ENCODE assay signal across 26 mouse cellular contexts in the genomic region with DNA sequence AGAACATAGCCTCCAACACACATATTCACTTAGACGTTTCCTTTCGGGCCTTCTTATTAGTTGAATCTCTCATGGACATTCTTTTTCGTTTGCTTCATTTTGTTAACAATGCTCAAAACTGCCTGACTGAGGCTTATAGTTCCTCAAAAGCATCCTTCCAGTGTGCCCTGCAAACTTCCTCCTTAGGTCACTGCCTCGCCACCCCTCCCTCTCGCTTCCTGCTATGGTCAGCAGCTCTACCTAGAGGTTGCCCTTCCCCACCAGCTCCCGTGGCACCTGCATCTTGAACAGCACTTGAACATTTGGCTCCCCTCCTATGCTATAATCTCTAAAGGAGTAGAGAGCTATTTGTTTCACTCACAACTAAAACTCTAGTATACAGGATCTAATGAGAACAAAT. TPM values are rescaled to one million over a fixed set of nuclear protein-coding genes. Genes with fewer than 3 reads are reported as not detected.
DNase-seq lines count a peak whose midpoint lies in the region; ATAC-seq lines count a peak whose summit lies in the region.
"Had no signal": no experiment of that assay in that cellular context is flagged by ENCODE, and none has a peak within 500 bp of the region (broad histone marks: within the 10 kb centered on the region; RNA-seq: fewer than 3 reads in every experiment).

No protein-coding gene starts in this region.

- no peaks in the 10 kb centered on the region for H3K27me3 ChIP-seq in splenic B cell, adult 2 months (ENCODE audit: control insufficient read depth, insufficient read depth, low read length, poor library complexity, severe bottlenecking)
- H3K27me3 ChIP-seq: forebrain, embryonic 12.5 days; heart, embryonic 15.5 days; hindbrain, embryonic 12.5 days; limb, embryonic 15.5 days; megakaryocyte, embryonic 14.5 days; midbrain, embryonic 12.5 days had no signal

- peak; percentile 90 for ATAC-seq in common myeloid progenitor, adult 5-6 weeks (replicated peaks; ENCODE audit: low read depth, poor library complexity, severe bottlenecking)
- peak; percentile 88 for ATAC-seq in megakaryocyte, adult 5-6 weeks (ENCODE audit: poor library complexity, severe bottlenecking)
- ATAC-seq: intestine, embryonic 16.5 days had no signal

- H3K36me3 ChIP-seq in splenic B cell, adult 2 months (ENCODE audit: control insufficient read depth, insufficient read depth, low read length, poor library complexity, severe bottlenecking): no peaks in the 10 kb centered on the region
- H3K36me3 ChIP-seq: forebrain, embryonic 12.5 days; heart, embryonic 10.5 days; heart, embryonic 15.5 days; hindbrain, embryonic 12.5 days; limb, embryonic 10.5 days; limb, embryonic 15.5 days; midbrain, embryonic 12.5 days; neural tube, embryonic 13.5 days had no signal

- DNase-seq in spleen, adult 18-20 months: peak; percentile 38 to 44
- no peak for DNase-seq in spleen, postnatal 14 days (ENCODE audit: low spot score in 2 of 2)
- peak; percentile 68 for DNase-seq in splenic B cell, adult 2 months (ENCODE audit: low read depth, low spot score)
- no peak for DNase-seq in yolk sac, embryonic 10.5 days (ENCODE audit: low spot score)
- no peak for DNase-seq in kidney, postnatal 25 days
- DNase-seq: adrenal gland, postnatal 14 days; cerebellum, adult 11-12 months; cerebellum, adult 9-11 months; gastrocnemius, postnatal 14 days; heart, adult 11 months; kidney, adult 8-10 months; layer of hippocampus, postnatal 36 days; lung, postnatal 10 days had no signal

RNA-seq across cellular contexts. Expression of a gene that starts 6.7 kb away (rescaled TPM):
- total RNA-seq in common myeloid progenitor, adult 5-6 weeks (2017): 4.4 and 7.9 TPM in 2 replicates
- 9.5 and 10.7 TPM in 2 replicates for total RNA-seq in megakaryocyte, adult 5-6 weeks (2015)
- 7.0 and 8.5 TPM in 2 replicates for total RNA-seq in megakaryocyte, adult 5-6 weeks (2017)
- total RNA-seq: MEL had no signal

Comparison
In these comparisons a context has a peak if more than half of its experiments do, and no peak if none do; other contexts are left out.
1. DNase-seq: peak in spleen, adult 18-20 months (2 of 2) and splenic B cell, adult 2 months (single experiment); none in spleen, postnatal 14 days (0 of 2), yolk sac, embryonic 10.5 days (single experiment) and kidney, postnatal 25 days (0 of 2).